Mouse (Mus musculus): ENCODE data around the gene 1700040F15Rik.
"Not testable (repeated sequence)": the region's sequence is repeated elsewhere in the genome, so short reads cannot be mapped to it uniquely, and the experiment has no call there.

1700040F15Rik gene

DNA sequence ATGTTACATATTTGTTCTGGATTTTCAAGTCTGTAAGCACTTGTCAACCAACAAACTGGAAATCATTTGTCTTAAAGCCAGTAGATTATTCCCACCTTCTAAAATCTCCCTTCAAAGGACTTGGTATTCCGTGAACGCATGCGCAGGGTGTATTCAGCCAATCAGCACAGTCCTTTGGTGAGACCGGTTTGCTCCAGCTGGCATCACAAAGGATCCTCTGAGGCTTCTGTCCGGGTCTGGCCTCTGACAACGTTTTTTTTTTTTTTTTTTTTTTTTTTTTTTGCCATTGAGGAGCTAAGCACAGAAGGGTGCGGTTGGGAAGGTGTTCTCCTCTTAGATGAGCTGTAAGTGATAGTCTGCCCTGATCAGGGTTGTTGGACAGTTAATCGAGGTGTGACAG lies at the start of gene 1700040F15Rik:
TSS of gene 1700040F15Rik (plus strand) at position 301 of the 400 bp plus-strand sequence.
- not testable (repeated sequence) for ATAC-seq (ENCODE audit: insufficient number of reproducible peaks, low FRiP score, low TSS enrichment)

Data from cerebellum, adult (tissue).